Mouse (Mus musculus): Measurements from ENCODE around the gene Hlf. TPM values are rescaled to one million over a fixed set of nuclear protein-coding genes. Genes with fewer than 3 reads are reported as not detected.

Gene Hlf
- polyA plus RNA-seq, 1 experiment from 2014 or later, result 0.79 TPM

DNA sequence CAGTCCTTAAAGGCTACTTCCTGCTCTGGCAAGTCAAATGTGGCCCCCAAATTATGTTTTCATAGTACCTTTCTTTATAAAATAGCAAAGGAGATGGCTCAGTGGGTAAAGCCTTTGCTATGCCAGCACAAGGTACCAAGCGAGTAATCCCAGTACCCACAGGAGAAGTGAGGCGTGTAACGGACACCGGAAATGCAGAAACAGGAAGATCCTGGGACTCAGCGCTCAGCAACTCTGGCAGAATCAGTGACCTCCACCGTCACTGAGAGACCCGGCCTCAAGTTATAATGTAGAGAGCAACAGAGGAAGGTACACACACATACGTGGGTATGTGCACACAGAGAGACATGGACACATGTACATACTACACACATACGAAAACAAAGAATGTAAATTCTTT lies 14.3 kb downstream of the Hlf start:
- H3K27me3 ChIP-seq (replicated peaks; ENCODE audit: control insufficient read depth, insufficient read depth, low read length), result no peaks in the 10 kb centered on the region
- no peak overlapping the region for H3K9ac ChIP-seq (ENCODE audit: low read depth, low read length)
- H3K27ac ChIP-seq (ENCODE audit: low read length), result no peak overlapping the region
- no peaks in the 10 kb centered on the region for H3K36me3 ChIP-seq (ENCODE audit: control insufficient read depth, insufficient read depth, low read length)
- peaks cover 2% of the 10 kb centered on the region; the same call in 1 of the 2 replicates for H3K4me1 ChIP-seq (ENCODE audit: control insufficient read depth, insufficient read depth, low read length)
- H3K4me3 ChIP-seq (ENCODE audit: low read length), result no peak overlapping the region
- no peak for ATAC-seq
- H3K4me2 ChIP-seq (ENCODE audit: low read depth, low read length), result no peak overlapping the region
- H3K9me3 ChIP-seq (ENCODE audit: control insufficient read depth, low read length), result no peaks in the 10 kb centered on the region
- WGBS, result 93% methylated on average over 9 of the region's 9 CpGs

DNA sequence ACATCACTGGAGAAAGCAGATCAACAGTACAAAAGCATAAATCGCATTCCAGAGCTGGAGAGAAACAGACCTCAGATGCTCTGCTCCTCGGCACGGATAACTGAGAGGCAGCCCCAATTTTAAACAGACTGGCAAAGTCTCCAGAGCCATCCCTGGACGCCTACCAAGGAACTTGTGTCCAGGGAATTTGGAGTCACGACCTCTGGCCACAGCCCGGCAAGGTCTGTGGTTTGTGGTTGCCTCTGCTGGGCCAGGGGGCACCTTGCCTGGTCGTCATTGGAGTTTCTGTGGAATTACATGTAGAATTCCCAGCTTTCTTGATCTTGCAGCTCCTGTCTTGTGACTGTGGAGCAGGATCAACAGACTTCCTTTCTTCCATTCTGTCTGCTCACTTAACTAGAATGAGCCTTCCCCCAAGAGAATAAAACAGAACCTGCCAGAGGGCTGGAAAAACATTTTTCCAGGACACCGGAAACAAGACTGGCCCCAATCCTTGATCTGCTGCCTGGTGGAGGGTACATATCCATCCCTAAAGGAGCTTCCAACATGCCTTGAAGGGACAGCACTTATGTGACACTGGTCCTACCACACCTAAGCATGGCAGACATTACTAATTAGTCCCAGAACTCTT lies 19.1 kb downstream of the Hlf start:
- 57% methylated on average over 8 of the region's 8 CpGs for WGBS
- no peaks in the 10 kb centered on the region for H3K36me3 ChIP-seq (ENCODE audit: control insufficient read depth, insufficient read depth, low read length)
- no peak overlapping the region for H3K9ac ChIP-seq (ENCODE audit: low read depth, low read length)
- no peak overlapping the region for H3K4me3 ChIP-seq (ENCODE audit: low read length)
- peaks cover 28% of the 10 kb centered on the region for H3K4me1 ChIP-seq (ENCODE audit: control insufficient read depth, insufficient read depth, low read length)
- no peak overlapping the region for H3K27ac ChIP-seq (ENCODE audit: low read length)
- no peak for ATAC-seq
- no peaks in the 10 kb centered on the region for H3K27me3 ChIP-seq (replicated peaks; ENCODE audit: control insufficient read depth, insufficient read depth, low read length)
- H3K4me2 ChIP-seq (ENCODE audit: low read depth, low read length), result no peak overlapping the region
- no peaks in the 10 kb centered on the region for H3K9me3 ChIP-seq (ENCODE audit: control insufficient read depth, low read length)

DNA sequence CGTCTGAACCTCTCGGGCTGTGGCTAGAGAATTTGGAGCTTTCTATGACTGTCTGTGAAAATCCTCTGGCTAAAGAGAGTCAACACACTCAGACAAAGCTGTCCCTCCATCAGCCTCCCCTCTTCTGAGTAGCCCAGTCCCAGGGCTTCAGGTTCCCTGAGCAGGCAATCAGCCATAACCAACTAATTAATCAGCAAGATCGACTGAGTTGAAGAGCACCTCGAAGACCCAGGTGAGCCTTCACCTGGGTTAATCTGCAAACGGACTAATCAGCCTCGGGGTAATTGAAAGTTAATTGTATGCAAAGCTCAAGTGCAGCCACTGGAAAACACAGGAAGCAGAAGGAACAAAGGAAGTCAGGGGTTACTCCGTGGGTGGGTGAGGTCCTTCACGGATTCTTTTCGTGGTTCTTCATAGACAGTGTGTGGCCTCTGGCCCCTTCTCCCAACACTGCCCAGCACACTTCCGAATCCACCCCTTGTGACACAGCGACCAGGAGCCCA lies 19.9 kb downstream of the Hlf start:
- no peaks in the 10 kb centered on the region for H3K27me3 ChIP-seq (replicated peaks; ENCODE audit: control insufficient read depth, insufficient read depth, low read length)
- H3K4me1 ChIP-seq (ENCODE audit: control insufficient read depth, insufficient read depth, low read length), result peaks cover 28% of the 10 kb centered on the region
- 25% methylated on average over 11 of the region's 11 CpGs for WGBS
- ATAC-seq, result no peak
- H3K9me3 ChIP-seq (ENCODE audit: control insufficient read depth, low read length), result no peaks in the 10 kb centered on the region
- H3K9ac ChIP-seq (ENCODE audit: low read depth, low read length), result 0 out of 2 replicates have a peak overlapping the region, but pooled peaks have one; percentile 37
- H3K36me3 ChIP-seq (ENCODE audit: control insufficient read depth, insufficient read depth, low read length), result no peaks in the 10 kb centered on the region
- H3K4me2 ChIP-seq (ENCODE audit: low read depth, low read length), result no peak overlapping the region
- H3K27ac ChIP-seq (ENCODE audit: low read length), result no peak overlapping the region
- H3K4me3 ChIP-seq (ENCODE audit: low read length), result no peak overlapping the region

DNA sequence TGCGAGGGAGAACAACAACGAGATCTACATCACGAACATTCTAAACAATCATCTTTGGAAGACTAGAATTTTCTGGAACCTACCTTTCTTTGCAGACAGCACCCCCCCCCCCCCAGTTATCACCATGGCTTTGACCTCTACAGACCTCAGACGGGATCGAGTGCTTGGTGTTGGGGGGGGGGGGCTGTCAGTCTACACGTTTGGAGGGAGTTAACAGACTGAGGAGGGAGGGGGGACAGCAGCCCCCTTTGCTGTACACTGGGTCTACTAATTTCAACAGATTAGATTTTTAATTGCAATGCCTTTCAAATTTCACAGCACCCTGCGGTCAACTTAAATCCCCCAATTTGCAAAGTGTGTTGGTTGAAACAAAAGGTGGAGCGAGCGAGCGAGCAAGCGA lies 20.3 kb downstream of the Hlf start:
- no peak overlapping the region for H3K9ac ChIP-seq (ENCODE audit: low read depth, low read length)

DNA sequence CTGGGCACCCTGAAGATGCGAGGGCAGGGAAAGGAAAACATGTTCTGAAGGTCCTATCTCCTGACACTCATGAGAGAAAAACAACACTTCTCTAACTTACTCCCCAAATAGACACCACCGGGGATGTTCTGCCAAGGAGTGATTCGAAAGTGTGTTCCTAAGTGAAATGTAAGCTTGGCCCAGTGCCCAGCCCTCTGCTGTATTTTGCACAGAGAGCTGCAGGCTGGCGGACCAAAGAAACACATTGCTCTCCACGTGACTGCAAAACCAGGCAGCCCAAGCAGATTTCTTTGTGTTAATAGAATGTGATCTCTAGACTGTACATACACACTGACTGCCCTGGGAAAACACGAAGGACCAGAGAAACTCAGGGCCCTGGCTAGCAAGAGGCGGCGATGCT lies 21.1 kb downstream of the Hlf start:
- H3K9me3 ChIP-seq (ENCODE audit: control insufficient read depth, low read length), result no peaks in the 10 kb centered on the region
- H3K36me3 ChIP-seq (ENCODE audit: control insufficient read depth, insufficient read depth, low read length), result no peaks in the 10 kb centered on the region
- ATAC-seq, result peak; percentile 79
- H3K27ac ChIP-seq (ENCODE audit: low read length), result peak overlapping the region; percentile 96
- H3K4me1 ChIP-seq (ENCODE audit: control insufficient read depth, insufficient read depth, low read length), result peaks cover 34% of the 10 kb centered on the region
- H3K27me3 ChIP-seq (replicated peaks; ENCODE audit: control insufficient read depth, insufficient read depth, low read length), result no peaks in the 10 kb centered on the region
- H3K4me2 ChIP-seq (ENCODE audit: low read depth, low read length), result no peak overlapping the region
- peak overlapping the region; percentile 48; the same call in 1 of the 2 replicates for H3K9ac ChIP-seq (ENCODE audit: low read depth, low read length)
- WGBS, result 20% methylated on average over 8 of the region's 8 CpGs
- H3K4me3 ChIP-seq (ENCODE audit: low read length), result no peak overlapping the region

More for the DNA sequence above, 20.3 kb downstream of the Hlf start:
- H3K4me3 ChIP-seq (ENCODE audit: low read length), result no peak overlapping the region
- H3K9me3 ChIP-seq (ENCODE audit: control insufficient read depth, low read length), result no peaks in the 10 kb centered on the region
- H3K27me3 ChIP-seq (replicated peaks; ENCODE audit: control insufficient read depth, insufficient read depth, low read length), result no peaks in the 10 kb centered on the region
- H3K27ac ChIP-seq (ENCODE audit: low read length), result peak overlapping the region; percentile 96
- WGBS, result 59% methylated on average over 11 of the region's 11 CpGs
- no peak for ATAC-seq
- H3K4me2 ChIP-seq (ENCODE audit: low read depth, low read length), result no peak overlapping the region
- no peaks in the 10 kb centered on the region for H3K36me3 ChIP-seq (ENCODE audit: control insufficient read depth, insufficient read depth, low read length)
- H3K4me1 ChIP-seq (ENCODE audit: control insufficient read depth, insufficient read depth, low read length), result peaks cover 28% of the 10 kb centered on the region

DNA sequence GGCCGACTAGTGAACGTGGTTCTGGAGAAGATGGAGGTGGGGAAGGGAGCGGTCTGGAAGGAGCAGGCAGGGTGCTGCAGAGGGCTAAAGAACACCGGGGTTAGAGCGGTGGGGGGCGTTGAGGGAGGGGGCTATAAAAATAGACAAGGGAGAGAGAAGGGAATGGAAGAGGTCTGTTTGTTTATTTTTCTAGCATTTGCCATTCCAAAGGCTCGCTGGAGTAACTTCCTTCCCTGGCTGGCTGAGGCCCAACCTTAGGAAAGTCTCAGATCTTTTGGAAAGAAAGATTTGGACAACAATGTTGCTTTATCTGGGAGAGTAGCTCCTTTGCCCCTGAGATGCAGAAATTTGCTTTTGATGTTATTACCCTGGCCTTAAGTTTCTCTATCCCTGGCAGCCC lies 21.6 kb downstream of the Hlf start:
- Histone ChIP-seq H3K9me3 (ENCODE audit: control insufficient read depth, low read length) (no peaks in the 10 kb centered on the region), H3K9ac (ENCODE audit: low read depth, low read length) (no peak overlapping the region), H3K27me3 (replicated peaks; ENCODE audit: control insufficient read depth, insufficient read depth, low read length) (no peaks in the 10 kb centered on the region), H3K4me2 (ENCODE audit: low read depth, low read length) (no peak overlapping the region), H3K4me1 (ENCODE audit: control insufficient read depth, insufficient read depth, low read length) (peaks cover 39% of the 10 kb centered on the region), H3K27ac (ENCODE audit: low read length) (peak overlapping the region; percentile 96), H3K4me3 (ENCODE audit: low read length) (no peak overlapping the region), H3K36me3 (ENCODE audit: control insufficient read depth, insufficient read depth, low read length) (no peaks in the 10 kb centered on the region)
- 39% methylated on average over 7 of the region's 7 CpGs for WGBS
- ATAC-seq, result peak; percentile 34

DNA sequence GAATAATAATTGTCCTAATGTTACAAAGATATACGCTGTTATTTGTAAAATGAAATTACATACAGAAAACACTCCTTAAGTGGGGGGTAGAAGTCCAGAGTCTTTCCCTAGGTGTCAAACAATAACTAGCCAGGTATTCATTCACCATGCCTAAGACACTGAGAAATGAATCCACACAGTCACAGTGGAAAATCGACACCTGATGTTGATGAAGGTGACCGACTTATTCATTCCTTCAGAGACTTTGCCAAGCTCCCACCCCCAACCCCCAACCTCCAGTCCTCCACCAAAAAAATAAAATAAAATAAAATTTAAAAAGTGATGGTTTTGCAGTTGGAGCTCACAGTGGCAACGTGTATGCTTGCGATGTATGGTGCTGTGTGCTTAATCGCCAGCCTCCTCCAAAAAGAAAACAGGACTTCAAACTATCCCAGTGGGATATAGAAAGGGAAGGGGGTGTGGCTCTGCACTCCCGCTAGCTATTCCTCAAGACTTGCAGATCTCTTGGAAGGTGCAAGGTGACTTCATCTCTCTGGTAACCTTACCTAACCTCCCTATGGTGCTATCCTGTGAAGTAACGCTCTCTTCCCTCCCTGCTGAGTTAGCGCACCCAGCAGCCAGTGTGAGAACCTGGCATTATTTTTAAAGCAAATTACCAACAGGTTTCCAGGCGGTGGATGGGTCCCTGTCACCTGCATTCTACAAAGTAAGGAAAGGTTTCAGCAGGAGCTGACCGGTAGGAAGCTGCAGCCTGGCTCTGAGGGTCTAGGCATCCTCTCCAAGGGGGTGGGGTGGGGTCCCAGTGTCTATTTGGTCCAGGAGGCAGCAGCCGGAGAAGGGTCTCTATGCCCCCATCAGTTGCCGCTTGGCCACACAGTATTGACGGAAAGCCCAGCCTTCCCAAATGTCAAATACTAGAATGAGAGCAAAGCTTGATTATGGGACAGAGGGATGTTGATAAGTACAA lies 22.5 kb downstream of the Hlf start:
- Histone ChIP-seq H3K36me3 (ENCODE audit: control insufficient read depth, insufficient read depth, low read length) (no peaks in the 10 kb centered on the region), H3K4me2 (ENCODE audit: low read depth, low read length) (no peak overlapping the region), H3K27ac (ENCODE audit: low read length) (peak overlapping the region; percentile 96), H3K27me3 (replicated peaks; ENCODE audit: control insufficient read depth, insufficient read depth, low read length) (no peaks in the 10 kb centered on the region), H3K4me3 (ENCODE audit: low read length) (no peak overlapping the region), H3K9me3 (ENCODE audit: control insufficient read depth, low read length) (no peaks in the 10 kb centered on the region), H3K9ac (ENCODE audit: low read depth, low read length) (no peak overlapping the region), H3K4me1 (ENCODE audit: control insufficient read depth, insufficient read depth, low read length) (peaks cover 40% of the 10 kb centered on the region)
- 77% methylated on average over 14 of the region's 14 CpGs for WGBS
- no peak for ATAC-seq

DNA sequence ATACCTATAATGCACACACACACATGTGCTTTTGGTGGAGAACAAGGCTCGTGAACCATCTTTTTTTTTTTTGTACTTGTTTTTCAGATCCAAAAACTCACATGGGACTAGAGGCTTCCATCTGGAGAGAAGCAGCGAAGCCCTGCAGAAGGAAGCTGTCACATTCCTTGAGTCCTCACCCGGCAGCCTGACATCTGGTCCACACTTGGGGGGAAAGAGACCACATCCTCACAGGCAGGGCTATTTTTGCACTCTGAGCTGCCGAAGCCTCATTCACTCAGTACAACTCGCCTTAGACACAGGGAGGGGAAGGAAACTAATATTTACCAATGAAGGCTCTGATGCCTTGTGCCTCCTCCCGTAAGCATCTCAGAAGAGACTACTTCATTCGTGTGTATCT lies 25.8 kb downstream of the Hlf start:
- Histone ChIP-seq H3K4me3 (ENCODE audit: low read length) (no peak overlapping the region), H3K27me3 (replicated peaks; ENCODE audit: control insufficient read depth, insufficient read depth, low read length) (no peaks in the 10 kb centered on the region), H3K4me1 (ENCODE audit: control insufficient read depth, insufficient read depth, low read length) (peaks cover 24% of the 10 kb centered on the region), H3K36me3 (ENCODE audit: control insufficient read depth, insufficient read depth, low read length) (no peaks in the 10 kb centered on the region), H3K4me2 (ENCODE audit: low read depth, low read length) (no peak overlapping the region), H3K9me3 (ENCODE audit: control insufficient read depth, low read length) (no peaks in the 10 kb centered on the region), H3K27ac (ENCODE audit: low read length) (peak overlapping the region; percentile 9; the same call in 1 of the 2 replicates), H3K9ac (ENCODE audit: low read depth, low read length) (0 out of 2 replicates have a peak overlapping the region, but pooled peaks have one; percentile 8)
- WGBS, result 43% methylated on average over 7 of the region's 7 CpGs
- ATAC-seq, result no peak

DNA sequence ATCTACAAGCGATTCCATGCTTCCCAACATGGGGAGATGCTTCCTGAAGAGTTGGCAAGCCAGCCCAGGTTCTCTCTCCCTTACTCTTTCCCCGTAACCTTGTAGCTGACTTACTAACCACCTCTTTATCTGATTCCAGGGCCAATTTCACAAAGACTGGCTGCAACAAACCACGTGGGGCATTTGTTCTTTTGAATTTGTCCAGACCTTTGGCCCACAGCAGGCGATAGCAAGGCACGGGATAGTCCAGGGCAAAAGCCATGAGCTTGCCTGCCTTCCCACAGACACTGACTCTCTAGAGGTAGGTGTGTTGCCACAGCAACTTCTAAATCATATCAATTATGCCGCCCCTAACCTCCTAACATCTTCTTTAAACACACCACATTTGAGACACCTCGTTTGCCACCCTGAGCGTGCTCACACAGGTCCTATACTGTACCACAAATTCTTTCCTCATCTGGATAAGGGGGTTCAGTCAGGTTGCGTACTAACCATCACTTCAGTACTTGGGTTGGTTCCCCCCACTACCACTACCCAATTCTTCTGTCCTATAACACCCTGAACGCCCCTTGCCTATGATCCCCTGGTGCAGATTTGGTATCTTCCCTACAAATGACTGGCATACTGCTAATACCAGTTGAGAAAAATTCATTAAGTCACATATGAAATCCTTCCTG lies 26.7 kb downstream of the Hlf start:
- WGBS, result 82% methylated on average over 10 of the region's 10 CpGs
- H3K36me3 ChIP-seq (ENCODE audit: control insufficient read depth, insufficient read depth, low read length), result no peaks in the 10 kb centered on the region
- ATAC-seq, result peak; percentile 94
- no peaks in the 10 kb centered on the region for H3K27me3 ChIP-seq (replicated peaks; ENCODE audit: control insufficient read depth, insufficient read depth, low read length)
- H3K9me3 ChIP-seq (ENCODE audit: control insufficient read depth, low read length), result no peaks in the 10 kb centered on the region
- H3K27ac ChIP-seq (ENCODE audit: low read length), result no peak overlapping the region
- H3K4me3 ChIP-seq (ENCODE audit: low read length), result no peak overlapping the region
- H3K4me2 ChIP-seq (ENCODE audit: low read depth, low read length), result no peak overlapping the region
- H3K9ac ChIP-seq (ENCODE audit: low read depth, low read length), result no peak overlapping the region
- peaks cover 20% of the 10 kb centered on the region for H3K4me1 ChIP-seq (ENCODE audit: control insufficient read depth, insufficient read depth, low read length)

Measured in intestine, embryonic 16.5 days (tissue).